Mouse (Mus musculus) c-Kit-positive CD71-positive TER-119-positive erythroid progenitor cells, embryonic 14.5 days (primary cell): Measurements from ENCODE around the gene Mageb3.
A peak's percentile ranks its signal among the peaks of the same experiment; 100 is the strongest.
"Not testable (repeated sequence)": the region's sequence is repeated elsewhere in the genome, so short reads cannot be mapped to it uniquely, and the experiment has no call there.

Experiments used
- DNase-seq: peaks from one replicate; pipeline ENCODE4 v3.0.0-alpha.2; 2013; ENCODE audit warnings: low spot score

Gene Mageb3

GRCm38 (mm10) chr2:121955765-121956223 lies at the start of gene Mageb3, which contains the start of gene Ctdspl2:
Gene Mageb3 (minus strand): TSS chr2:121956092.
Gene Ctdspl2 (plus strand): TSS chr2:121956001.
- peak; percentile 93 for DNase-seq

GRCm38 (mm10) chr2:121995738-121996137 lies 39.8 kb upstream of the Mageb3 start:
- peak; percentile 9 for DNase-seq

GRCm38 (mm10) chr2:121957216-121957792 lies 1.4 kb upstream of the Mageb3 start:
- peak; percentile 15 for DNase-seq

- DNase-seq, result peak; percentile 90
These were observed 529 bp upstream of the Mageb3 start for GRCm38 (mm10) chr2:121956224-121957018.

- no peak for DNase-seq
These were observed 778 bp downstream of the Mageb3 start for GRCm38 (mm10) chr2:121954971-121955656.

- no peak for DNase-seq
These were observed 12.5 kb downstream of the Mageb3 start for GRCm38 (mm10) chr2:121943364-121943763.

- DNase-seq, result not testable (repeated sequence)
These were observed 18.3 kb downstream of the Mageb3 start for GRCm38 (mm10) chr2:121937624-121938023.

- DNase-seq, result no peak
These were observed 39.6 kb downstream of the Mageb3 start for GRCm38 (mm10) chr2:121916047-121916970.

GRCm38 (mm10) chr2:121909975-121910374 lies 45.9 kb downstream of the Mageb3 start:
- no peak for DNase-seq
